Mouse (Mus musculus) ES-E14 (cell line): ENCODE data around the gene 2900011O08Rik.

Experiments used
- CHD2 ChIP-seq: IDR thresholded peaks from 2 replicates; pipeline ENCODE4 v1.6.1; 2014; ENCODE audit warnings: mild to moderate bottlenecking, low read depth, low read length, inconsistent platforms
- HCFC1 ChIP-seq: IDR thresholded peaks from 2 replicates; pipeline ENCODE4 v1.6.1; 2012; ENCODE audit warnings: low read length, inconsistent platforms, borderline replicate concordance; ENCODE audit not compliant: insufficient read depth
- MAFK ChIP-seq: IDR thresholded peaks from 2 replicates; pipeline ENCODE4 v1.6.1; 2014; ENCODE audit warnings: mild to moderate bottlenecking, low read depth, low read length, inconsistent platforms; ENCODE audit not compliant: insufficient read depth
- ZC3H11A ChIP-seq: IDR thresholded peaks from 2 replicates; pipeline ENCODE4 v1.6.1; 2012; ENCODE audit warnings: low read depth, mild to moderate bottlenecking, inconsistent platforms, low read length, borderline replicate concordance
- ZNF384 ChIP-seq: IDR thresholded peaks from 2 replicates; pipeline ENCODE4 v1.6.1; 2012; ENCODE audit warnings: low read depth, low read length, inconsistent platforms

- TF ChIP-seq HCFC1 (no peak), ZC3H11A (no peak), CHD2 (no peak), ZNF384 (no peak), MAFK (no peak)
Measured at GRCm38 (mm10) chr16:14053116-14053515, 66.7 kb downstream of the 2900011O08Rik start.
